7 mouse cellular contexts compared by ENCODE assay signal in the genomic region with DNA sequence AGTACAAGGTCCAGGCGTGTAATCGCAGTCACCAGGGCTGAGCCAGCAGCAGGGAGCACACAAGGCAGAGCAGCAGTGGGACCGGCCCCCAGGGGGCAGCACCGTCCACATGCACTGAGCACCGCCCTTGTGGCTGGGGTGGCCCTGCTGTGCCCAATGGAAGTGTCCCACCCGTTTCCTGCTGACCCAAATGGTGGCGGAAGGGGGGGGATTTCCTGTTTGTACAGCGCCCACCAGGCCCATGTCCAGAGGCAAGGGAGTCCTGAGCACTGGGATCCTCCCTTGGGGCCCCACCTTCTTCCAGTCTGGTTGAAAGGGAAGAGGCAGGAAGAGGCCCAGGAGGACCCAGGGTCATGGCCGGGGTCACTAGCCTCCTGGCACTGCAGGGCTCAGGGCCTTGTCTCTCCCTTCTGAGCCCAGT. TPM values are rescaled to one million over a fixed set of nuclear protein-coding genes. Genes with fewer than 3 reads are reported as not detected.
DNase-seq lines count a peak whose midpoint lies in the region; ATAC-seq and TF ChIP-seq lines count a peak whose summit lies in the region.

No protein-coding gene starts in this region.

- H3K36me3 ChIP-seq in CH12.LX (replicated peaks in 1 of 2; ENCODE audit: control insufficient read depth in 1 of 2, insufficient read depth in 1 of 2, low read length in 1 of 2), result peaks cover 50 to 63% of the 10 kb centered on the region in 2 experiments
- H3K36me3 ChIP-seq in embryonic facial prominence, embryonic 10.5 days (replicated peaks), result peaks cover 20% of the 10 kb centered on the region; the same call in 1 of the 2 replicates
- H3K36me3 ChIP-seq in heart, embryonic 10.5 days, result peaks cover 25% of the 10 kb centered on the region
- H3K36me3 ChIP-seq in kidney, embryonic 15.5 days, result peaks cover 57% of the 10 kb centered on the region
- peaks cover 7% of the 10 kb centered on the region; the same call in 1 of the 2 replicates for H3K36me3 ChIP-seq in small intestine, adult 2 months (ENCODE audit: control insufficient read depth, insufficient read depth, low read length)

- 12% methylated on average over 9 of the region's 9 CpGs for WGBS in embryonic facial prominence, embryonic 10.5 days
- 10% methylated on average over 9 of the region's 9 CpGs for WGBS in heart, embryonic 10.5 days
- 21% methylated on average over 9 of the region's 9 CpGs for WGBS in kidney, embryonic 15.5 days
- WGBS in small intestine, adult 2 months, result 20% methylated on average over 9 of the region's 9 CpGs

- peaks cover 60 to 79% of the 10 kb centered on the region in 2 experiments for H3K4me1 ChIP-seq in CH12.LX (ENCODE audit: control insufficient read depth in 1 of 2, insufficient read depth in 2 of 2)
- H3K4me1 ChIP-seq in embryonic facial prominence, embryonic 10.5 days, result peaks cover 91% of the 10 kb centered on the region
- H3K4me1 ChIP-seq in heart, embryonic 10.5 days, result peaks cover 93% of the 10 kb centered on the region
- peaks cover 92% of the 10 kb centered on the region for H3K4me1 ChIP-seq in kidney, embryonic 15.5 days
- H3K4me1 ChIP-seq in small intestine, adult 2 months (ENCODE audit: control insufficient read depth, insufficient read depth, insufficient read length, low read length), result peaks cover 65% of the 10 kb centered on the region

- H3K27ac ChIP-seq in CH12.LX (ENCODE audit: insufficient read depth, low read depth), result no peak overlapping the region
- peak overlapping the region; percentile 66 for H3K27ac ChIP-seq in embryonic facial prominence, embryonic 10.5 days (replicated peaks)
- peak overlapping the region; percentile 86 for H3K27ac ChIP-seq in heart, embryonic 10.5 days
- peak overlapping the region; percentile 84 for H3K27ac ChIP-seq in kidney, embryonic 15.5 days
- H3K27ac ChIP-seq in small intestine, adult 2 months (ENCODE audit: insufficient read depth, low read depth, low read length), result no peak overlapping the region

- DNase-seq in CH12.LX (ENCODE audit: extremely low read depth), result peak; percentile 83
- DNase-seq in adrenal gland, adult 2 months, result peak; percentile 91
- DNase-seq in embryonic facial prominence, embryonic 10.5 days (ENCODE audit: low spot score), result peak; percentile 86
- peak; percentile 93 for DNase-seq in heart, embryonic 10.5 days (ENCODE audit: low spot score)
- DNase-seq in lung, postnatal 10 days, result peak; percentile 97

- H3K4me3 ChIP-seq in CH12.LX (replicated peaks in 1 of 3; ENCODE audit: low read depth in 2 of 3, low read length in 2 of 3, poor library complexity in 1 of 3), result peak overlapping the region in 1 of 3 experiments; percentile 3
- H3K4me3 ChIP-seq in embryonic facial prominence, embryonic 10.5 days, result peak overlapping the region; percentile 32
- H3K4me3 ChIP-seq in heart, embryonic 10.5 days, result peak overlapping the region; percentile 54
- no peak overlapping the region for H3K4me3 ChIP-seq in kidney, embryonic 15.5 days (replicated peaks)
- H3K4me3 ChIP-seq in small intestine, adult 2 months (ENCODE audit: low read depth, low read length), result no peak overlapping the region

- peak; percentile 60 to 85 for TF ChIP-seq CTCF in CH12.LX (conservative IDR thresholded peaks at IDR 0.05 in 1 of 2, IDR thresholded peaks at IDR 0.05 in 1 of 2; ENCODE audit: low read depth in 2 of 2, low read length in 2 of 2)
- TF ChIP-seq CTCF in small intestine, adult 2 months (IDR thresholded peaks at IDR 0.05; ENCODE audit: extremely low read depth, insufficient read length, insufficient replicate concordance, low read depth, low read length), result peak; percentile 84

- dilution Hi-C loops in CH12.LX (cut with MboI; ENCODE audit: extremely low pct_ligation_motif_present, extremely low pct_unique_long_range_greater_than_20kb, low sequenced_read_pairs), result no loop called here

- no peak overlapping the region for H3K4me2 ChIP-seq in CH12.LX (ENCODE audit: insufficient read depth, low read depth, poor library complexity, severe bottlenecking)
- peak overlapping the region; percentile 37; the same call in 1 of the 2 replicates for H3K4me2 ChIP-seq in kidney, embryonic 15.5 days

- peak; percentile 34 for ATAC-seq in kidney, embryonic 15.5 days (replicated peaks; ENCODE audit: low FRiP score)

- TF ChIP-seq RAD21 in CH12.LX (IDR thresholded peaks at IDR 0.05; ENCODE audit: low read depth, low read length), result peak; percentile 54

- no peaks in the 10 kb centered on the region for H3K27me3 ChIP-seq in CH12.LX (replicated peaks)
- H3K27me3 ChIP-seq in embryonic facial prominence, embryonic 10.5 days (replicated peaks; ENCODE audit: low read depth, poor library complexity, severe bottlenecking), result peaks cover 50% of the 10 kb centered on the region
- peaks cover 49% of the 10 kb centered on the region for H3K27me3 ChIP-seq in heart, embryonic 10.5 days (ENCODE audit: insufficient read depth, poor library complexity, severe bottlenecking)
- H3K27me3 ChIP-seq in kidney, embryonic 15.5 days, result no peaks in the 10 kb centered on the region
- H3K27me3 ChIP-seq in small intestine, adult 2 months (ENCODE audit: control insufficient read depth, insufficient read depth, low read length), result no peaks in the 10 kb centered on the region

- H3K9ac ChIP-seq in CH12.LX (ENCODE audit: insufficient read depth, low read depth), result no peak overlapping the region
- 0 out of 2 replicates have a peak overlapping the region, but pooled peaks have one; percentile 8 for H3K9ac ChIP-seq in kidney, embryonic 15.5 days

- H3K79me2 ChIP-seq in CH12.LX (replicated peaks; ENCODE audit: control insufficient read depth, extremely low read depth, insufficient read depth, poor library complexity, severe bottlenecking), result 0 out of 2 replicates have a peak, but pooled peaks cover under 1% of the 10 kb centered on the region

- TF ChIP-seq EP300 in CH12.LX (IDR thresholded peaks at IDR 0.05; ENCODE audit: low read length), result 0 out of 2 replicates have a peak, but pooled peaks have one; percentile 25

- no peak for TF ChIP-seq POLR2A in CH12.LX (IDR thresholded peaks at IDR 0.05; ENCODE audit: low read depth, low read length)
- no peak for TF ChIP-seq POLR2A in small intestine, adult 2 months (IDR thresholded peaks at IDR 0.05; ENCODE audit: low read depth, low read length)

- no peaks in the 10 kb centered on the region for H3K9me3 ChIP-seq in CH12.LX (replicated peaks; ENCODE audit: low read length)
- no peaks in the 10 kb centered on the region for H3K9me3 ChIP-seq in embryonic facial prominence, embryonic 10.5 days
- no peaks in the 10 kb centered on the region for H3K9me3 ChIP-seq in heart, embryonic 10.5 days
- H3K9me3 ChIP-seq in kidney, embryonic 15.5 days (replicated peaks), result no peaks in the 10 kb centered on the region

- in situ Hi-C loops in CH12.LX (cut with MboI; ENCODE audit: low pct_ligation_motif_present, low pct_unique_long_range_greater_than_20kb, low sequenced_read_pairs), result loop anchor here (5.0 kb wide), 1 partner anchor 33 kb away; no protein-coding TSS in a partner anchor

RNA-seq across cellular contexts. Expression of a gene that starts 16.0 kb away (rescaled TPM):
- total RNA-seq in CH12.LX (2012; rRNA removed), result 0.13 and 0.34 TPM in 2 replicates
- total RNA-seq in CH12.LX (2014; rRNA removed), result not detected in 2 replicates
- polyA plus RNA-seq in CH12.LX (2012; ENCODE audit: insufficient read length, low read depth), result 0.64 TPM in 1 of 2 replicates, not detected in the other
- 1 to 10 TPM; 1.4 to 1.6 TPM for total RNA-seq in adrenal gland, adult 2 months (2021)
- 4.5 and 5.4 TPM in 2 replicates for polyA plus RNA-seq in adrenal gland, adult 2 months (2012; rRNA removed)
- 2.0 and 2.8 TPM in 2 replicates for polyA plus RNA-seq in embryonic facial prominence, embryonic 10.5 days (2016; fragmentation: Nextera tagmentation; extraction: Ambion mirVana)
- polyA plus RNA-seq in heart, embryonic 10.5 days (2016; fragmentation: Nextera tagmentation; extraction: Ambion mirVana), result 3.4 and 4.0 TPM in 2 replicates
- 26.0 and 29.4 TPM in 2 replicates for polyA plus RNA-seq in kidney, embryonic 15.5 days (2015; fragmentation: Nextera tagmentation; extraction: Ambion mirVana)
- 2,702 and 6,898 TPM in 2 replicates for polyA plus RNA-seq in small intestine, adult 2 months (2012; rRNA removed)

RNA-seq across cellular contexts. Expression of a gene that starts 20.1 kb away (rescaled TPM):
- total RNA-seq in CH12.LX (2012; rRNA removed) (0.29 and 1.1 TPM in 2 replicates), CH12.LX (2014; rRNA removed) (0.65 and 0.98 TPM in 2 replicates)
- polyA plus RNA-seq in CH12.LX (2012; ENCODE audit: insufficient read length, low read depth), result 0.46 and 1.2 TPM in 2 replicates
- total RNA-seq in adrenal gland, adult 2 months (2021), result 1 to 10 TPM in 1 of 2 experiments, not detected in 1; 1.4 TPM
- polyA plus RNA-seq in adrenal gland, adult 2 months (2012; rRNA removed), result 2.5 and 4.4 TPM in 2 replicates
- polyA plus RNA-seq in embryonic facial prominence, embryonic 10.5 days (2016; fragmentation: Nextera tagmentation; extraction: Ambion mirVana), result 1.8 and 3.1 TPM in 2 replicates
- polyA plus RNA-seq in heart, embryonic 10.5 days (2016; fragmentation: Nextera tagmentation; extraction: Ambion mirVana), result 1.1 and 1.7 TPM in 2 replicates
- polyA plus RNA-seq in kidney, embryonic 15.5 days (2015; fragmentation: Nextera tagmentation; extraction: Ambion mirVana), result 1.6 and 2.1 TPM in 2 replicates
- polyA plus RNA-seq in small intestine, adult 2 months (2012; rRNA removed), result 2.9 and 5.0 TPM in 2 replicates

RNA-seq across cellular contexts. Expression of a gene that starts 24.6 kb away (rescaled TPM):
- total RNA-seq in CH12.LX (2012; rRNA removed), result 1.2 and 1.5 TPM in 2 replicates
- total RNA-seq in CH12.LX (2014; rRNA removed), result 0.96 and 1.0 TPM in 2 replicates
- polyA plus RNA-seq in CH12.LX (2012; ENCODE audit: insufficient read length, low read depth), result 3.2 and 3.4 TPM in 2 replicates
- total RNA-seq in adrenal gland, adult 2 months (2021), result 1 to 10 TPM; 1.8 to 2.5 TPM
- 2.9 and 6.7 TPM in 2 replicates for polyA plus RNA-seq in adrenal gland, adult 2 months (2012; rRNA removed)
- polyA plus RNA-seq in embryonic facial prominence, embryonic 10.5 days (2016; fragmentation: Nextera tagmentation; extraction: Ambion mirVana), result 2.7 TPM in 2 replicates
- 2.2 and 3.1 TPM in 2 replicates for polyA plus RNA-seq in heart, embryonic 10.5 days (2016; fragmentation: Nextera tagmentation; extraction: Ambion mirVana)
- 2.5 and 4.1 TPM in 2 replicates for polyA plus RNA-seq in kidney, embryonic 15.5 days (2015; fragmentation: Nextera tagmentation; extraction: Ambion mirVana)
- 1.8 and 4.8 TPM in 2 replicates for polyA plus RNA-seq in small intestine, adult 2 months (2012; rRNA removed)

RNA-seq across cellular contexts. Expression of a gene that starts 24.7 kb away (rescaled TPM):
- 131 and 143 TPM in 2 replicates for total RNA-seq in CH12.LX (2012; rRNA removed)
- total RNA-seq in CH12.LX (2014; rRNA removed), result 81.7 and 83.0 TPM in 2 replicates
- polyA plus RNA-seq in CH12.LX (2012; ENCODE audit: insufficient read length, low read depth), result 78.2 and 93.5 TPM in 2 replicates
- 10 to 100 TPM; 39.6 to 54.3 TPM for total RNA-seq in adrenal gland, adult 2 months (2021)
- 125 and 132 TPM in 2 replicates for polyA plus RNA-seq in adrenal gland, adult 2 months (2012; rRNA removed)
- 105 and 109 TPM in 2 replicates for polyA plus RNA-seq in embryonic facial prominence, embryonic 10.5 days (2016; fragmentation: Nextera tagmentation; extraction: Ambion mirVana)
- polyA plus RNA-seq in heart, embryonic 10.5 days (2016; fragmentation: Nextera tagmentation; extraction: Ambion mirVana), result 100 and 105 TPM in 2 replicates
- polyA plus RNA-seq in kidney, embryonic 15.5 days (2015; fragmentation: Nextera tagmentation; extraction: Ambion mirVana), result 79.7 and 82.2 TPM in 2 replicates
- polyA plus RNA-seq in small intestine, adult 2 months (2012; rRNA removed), result 86.8 and 113 TPM in 2 replicates

RNA-seq across cellular contexts. Expression of a gene that starts 30.6 kb away (rescaled TPM):
- total RNA-seq in CH12.LX (2012; rRNA removed), result 38.8 and 44.5 TPM in 2 replicates
- 29.5 and 33.1 TPM in 2 replicates for total RNA-seq in CH12.LX (2014; rRNA removed)
- polyA plus RNA-seq in CH12.LX (2012; ENCODE audit: insufficient read length, low read depth), result 67.7 and 75.4 TPM in 2 replicates
- total RNA-seq in adrenal gland, adult 2 months (2021), result 10 to 100 TPM; 40.7 to 45.0 TPM
- 95.6 and 103 TPM in 2 replicates for polyA plus RNA-seq in adrenal gland, adult 2 months (2012; rRNA removed)
- polyA plus RNA-seq in embryonic facial prominence, embryonic 10.5 days (2016; fragmentation: Nextera tagmentation; extraction: Ambion mirVana), result 134 and 142 TPM in 2 replicates
- 105 and 117 TPM in 2 replicates for polyA plus RNA-seq in heart, embryonic 10.5 days (2016; fragmentation: Nextera tagmentation; extraction: Ambion mirVana)
- 105 and 114 TPM in 2 replicates for polyA plus RNA-seq in kidney, embryonic 15.5 days (2015; fragmentation: Nextera tagmentation; extraction: Ambion mirVana)
- 70.5 and 132 TPM in 2 replicates for polyA plus RNA-seq in small intestine, adult 2 months (2012; rRNA removed)

Comparison
In these comparisons a context has a peak if more than half of its experiments do, and no peak if none do; other contexts are left out.
1. H3K27ac ChIP-seq: peak in embryonic facial prominence, embryonic 10.5 days (single experiment), heart, embryonic 10.5 days (single experiment) and kidney, embryonic 15.5 days (single experiment); none in CH12.LX (single experiment) and small intestine, adult 2 months (single experiment).
2. H3K4me3 ChIP-seq: peak in embryonic facial prominence, embryonic 10.5 days (single experiment) and heart, embryonic 10.5 days (single experiment); none in kidney, embryonic 15.5 days (single experiment) and small intestine, adult 2 months (single experiment).
3. RNA of a gene that starts 16.0 kb away (polyA plus RNA-seq): 2,702 to 6,898 TPM in small intestine, adult 2 months; 26.0 to 29.4 TPM in kidney, embryonic 15.5 days, 4.5 to 5.4 TPM in adrenal gland, adult 2 months, 3.4 to 4.0 TPM in heart, embryonic 10.5 days, 2.0 to 2.8 TPM in embryonic facial prominence, embryonic 10.5 days and 0.64 TPM in CH12.LX; every median in the first group is over 10 times any median in the second.
4. Peak in every context shown above with its lines, with median percentiles within 50 percentile points of each other: DNase-seq.